ENCODE assay signal across 25 mouse cellular contexts in the genomic region with DNA sequence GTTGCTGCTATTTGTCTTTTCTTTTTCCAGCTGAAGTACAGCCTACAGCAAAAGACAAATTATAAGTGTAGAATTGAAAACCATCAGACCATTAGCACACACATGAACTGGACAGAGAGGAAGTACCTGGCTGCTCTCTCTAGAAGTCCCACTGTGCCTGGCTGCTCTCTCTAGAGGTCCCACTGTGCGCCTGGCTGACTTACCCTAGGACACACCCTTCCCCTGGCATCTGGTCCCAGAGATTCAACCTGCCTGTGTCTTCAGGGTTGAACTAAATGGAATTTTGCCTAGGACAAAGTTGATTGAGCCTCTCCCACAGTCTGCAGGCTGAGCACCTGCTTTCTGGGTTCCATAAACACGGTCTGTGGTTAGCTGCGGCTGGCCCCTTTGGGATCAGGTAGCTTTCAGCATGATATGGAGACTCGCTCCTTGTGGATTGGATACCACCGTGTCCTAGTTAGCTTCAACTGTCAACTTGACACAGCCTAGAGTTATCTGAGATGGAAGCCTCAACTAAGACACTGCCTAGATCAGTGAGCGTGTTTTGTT. TPM values are rescaled to one million over a fixed set of nuclear protein-coding genes. Genes with fewer than 3 reads are reported as not detected.
"Had no signal": no experiment of that assay in that cellular context is flagged by ENCODE, and none has a peak within 500 bp of the region (broad histone marks: within the 10 kb centered on the region; RNA-seq: fewer than 3 reads in every experiment).

No protein-coding gene starts in this region.

- H3K27ac ChIP-seq: embryonic facial prominence, embryonic 10.5 days; embryonic facial prominence, embryonic 12.5 days; embryonic facial prominence, embryonic 13.5 days; embryonic facial prominence, embryonic 15.5 days; forebrain, embryonic 10.5 days; forebrain, embryonic 12.5 days; forebrain, embryonic 13.5 days; forebrain, embryonic 15.5 days; gastrocnemius, adult 2 months; heart, adult 2 months had no signal

- DNase-seq: cerebellum, adult 9-10 months; cerebellum, adult 9-11 months; cerebellum, postnatal 36 days; embryo, embryonic 11 days; forebrain, postnatal 0 days; gastrocnemius, adult 2 months; gastrocnemius, postnatal 10 days; gastrocnemius, postnatal 14 days; gastrocnemius, postnatal 25 days; gastrocnemius, postnatal 36 days; heart, adult 11 months; heart, adult 18-20 months; heart, adult 2 months had no signal

- H3K9ac ChIP-seq: embryonic facial prominence, embryonic 12.5 days; embryonic facial prominence, embryonic 13.5 days; embryonic facial prominence, embryonic 15.5 days; forebrain, embryonic 12.5 days; forebrain, embryonic 13.5 days; forebrain, embryonic 15.5 days; forebrain, postnatal 0 days had no signal

- ATAC-seq: forebrain, embryonic 13.5 days; forebrain, embryonic 14.5 days; forebrain, embryonic 15.5 days; forebrain, embryonic 16.5 days; forebrain, postnatal 0 days had no signal

- H3K4me3 ChIP-seq: embryonic facial prominence, embryonic 10.5 days; embryonic facial prominence, embryonic 12.5 days; embryonic facial prominence, embryonic 13.5 days; embryonic facial prominence, embryonic 15.5 days; erythroblast, embryonic 14.5 days; forebrain, embryonic 10.5 days; forebrain, embryonic 12.5 days; forebrain, embryonic 13.5 days; forebrain, embryonic 15.5 days; gastrocnemius, adult 2 months; heart, adult 2 months had no signal

- H3K4me1 ChIP-seq: forebrain, embryonic 15.5 days had no signal

- H3K4me2 ChIP-seq: embryonic facial prominence, embryonic 12.5 days; embryonic facial prominence, embryonic 13.5 days; embryonic facial prominence, embryonic 15.5 days; forebrain, embryonic 12.5 days; forebrain, embryonic 13.5 days; forebrain, embryonic 15.5 days had no signal

- H3K27me3 ChIP-seq: embryonic facial prominence, embryonic 12.5 days; embryonic facial prominence, embryonic 13.5 days; embryonic facial prominence, embryonic 15.5 days; forebrain, embryonic 12.5 days; forebrain, embryonic 13.5 days; forebrain, embryonic 15.5 days had no signal

- H3K36me3 ChIP-seq: embryonic facial prominence, embryonic 12.5 days; embryonic facial prominence, embryonic 13.5 days; embryonic facial prominence, embryonic 15.5 days; forebrain, embryonic 15.5 days had no signal

- H3K9me3 ChIP-seq: embryonic facial prominence, embryonic 10.5 days; embryonic facial prominence, embryonic 12.5 days; embryonic facial prominence, embryonic 13.5 days; embryonic facial prominence, embryonic 15.5 days; forebrain, embryonic 10.5 days; forebrain, embryonic 12.5 days; forebrain, embryonic 13.5 days; forebrain, embryonic 15.5 days had no signal

RNA-seq across cellular contexts. Expression of a gene that starts 11.0 kb away (rescaled TPM):
- total RNA-seq: granulocyte monocyte progenitor cell, adult 5-6 weeks had no signal
